Mouse (Mus musculus) B cell, adult 2 months (primary cell): ENCODE measurements around the gene Gm21883.
"Not testable (repeated sequence)": the region's sequence is repeated elsewhere in the genome, so short reads cannot be mapped to it uniquely, and the experiment has no call there.

Experiments
- DNase-seq, 2 experiments: peaks; one replicate each; pipeline ENCODE4 v3.0.0; 2022

The Gm21883 gene

DNA sequence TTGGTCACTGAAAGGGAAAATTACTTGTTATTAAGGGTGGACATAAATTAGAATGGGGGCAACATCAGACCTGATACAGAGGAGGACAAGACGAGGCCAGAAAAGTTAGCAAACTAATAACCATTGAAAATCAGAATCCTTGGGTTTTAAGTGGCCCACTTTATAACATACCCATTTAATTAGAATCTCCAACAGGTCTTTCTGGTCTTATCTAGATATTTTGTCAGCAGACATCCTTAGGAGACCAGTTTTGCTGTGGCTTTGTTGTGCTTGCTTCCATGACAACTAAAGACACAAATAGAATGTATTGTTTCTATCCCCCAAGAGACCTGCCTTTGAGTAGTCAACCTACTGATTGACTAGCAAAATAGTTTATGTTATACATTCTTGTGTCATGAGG is at the start of gene Gm21883:
Gene Gm21883 (minus strand): TSS at position 101 of the 400 bp plus-strand sequence.
- DNase-seq: not testable (repeated sequence)

DNA sequence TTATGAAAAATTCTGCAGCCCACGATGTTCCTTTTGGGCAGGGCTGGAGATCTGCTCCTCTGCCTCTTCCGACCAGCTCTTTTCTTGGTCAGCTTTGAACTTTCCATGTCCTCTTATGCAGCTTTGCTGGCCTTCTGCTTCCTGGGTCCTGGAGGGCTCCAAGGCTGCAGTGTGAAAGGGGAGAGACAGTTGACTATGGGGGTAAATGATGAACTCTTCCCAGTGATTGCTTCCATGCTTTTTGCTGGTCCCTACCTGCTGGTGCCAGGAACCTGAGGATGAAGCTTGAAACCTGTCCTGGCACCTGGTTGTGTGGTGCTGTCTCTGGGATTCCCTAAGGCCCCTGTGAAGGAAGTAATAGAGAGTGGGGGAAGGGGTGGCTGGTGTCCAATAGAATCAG is 44.7 kb upstream of the Gm21883 start, which contains the start of gene Spin2e:
Gene Spin2e (minus strand): TSS at position 101 of the 400 bp plus-strand sequence.
- DNase-seq: not testable (repeated sequence)
